1 mouse cellular context compared by ENCODE assay signal in genomic region chr11:98797306-98797705, GRCm38 (mm10).
TF ChIP-seq lines count a peak whose summit lies in the region.

No protein-coding gene starts in this region.

TF ChIP-seq in CH12.LX, 34 proteins besides CTCF, POLR2A, EP300 and RAD21:
- TF ChIP-seq MAFK (IDR thresholded peaks at IDR 0.05; ENCODE audit: insufficient replicate concordance, low read length) (no peak), TCF12 (IDR thresholded peaks at IDR 0.05; ENCODE audit: low read depth, low read length) (no peak), USF2 (conservative IDR thresholded peaks at IDR 0.05; ENCODE audit: low read depth, low read length) (no peak), MEF2A (IDR thresholded peaks at IDR 0.05; ENCODE audit: borderline replicate concordance, low read depth, low read length) (no peak), SIN3A (IDR thresholded peaks at IDR 0.05; ENCODE audit: low read length) (no peak), JUND (conservative IDR thresholded peaks at IDR 0.05; ENCODE audit: low read depth, low read length) (no peak), ZMIZ1 (IDR thresholded peaks at IDR 0.05; ENCODE audit: low read depth, low read length) (no peak), ELF1 (IDR thresholded peaks at IDR 0.05; ENCODE audit: low read depth, low read length) (no peak), UBTF (IDR thresholded peaks at IDR 0.05; ENCODE audit: low read depth, low read length) (no peak), JUN (IDR thresholded peaks at IDR 0.05; ENCODE audit: insufficient read depth, low read depth, low read length) (no peak), TBP (conservative IDR thresholded peaks at IDR 0.05; ENCODE audit: low read depth, low read length) (no peak), ETS1 (conservative IDR thresholded peaks at IDR 0.05; ENCODE audit: low read depth, low read length) (no peak), MXI1 (IDR thresholded peaks at IDR 0.05; ENCODE audit: low read depth, low read length) (no peak), NELFE (IDR thresholded peaks at IDR 0.05; ENCODE audit: low read depth, low read length) (no peak), PAX5 (IDR thresholded peaks at IDR 0.05; ENCODE audit: low read length) (no peak)
